Mouse (Mus musculus): ENCODE results near the gene Tmtc1.

DNA sequence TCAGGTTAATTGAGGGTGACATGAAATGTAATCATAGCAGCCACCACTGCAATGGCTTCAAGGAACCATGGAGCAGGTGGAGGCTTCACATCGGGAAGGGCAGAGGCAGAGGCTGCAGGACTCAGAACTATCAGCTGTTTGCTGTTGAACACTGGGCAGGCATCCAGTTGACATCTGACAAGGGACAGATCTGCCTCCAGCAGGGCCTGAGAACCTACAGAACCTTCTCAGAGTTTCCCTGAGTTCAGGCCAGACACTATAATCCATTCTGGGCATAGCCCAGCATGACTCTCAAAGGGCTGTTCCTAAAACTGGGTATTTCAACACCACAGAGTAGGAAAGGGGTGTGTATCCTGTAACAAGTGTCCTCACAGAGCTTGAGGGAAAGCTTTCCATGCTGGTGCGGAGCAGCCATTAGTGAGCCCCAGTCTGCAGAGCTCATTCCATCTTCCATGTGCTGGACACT, 23.8 kb upstream of the Tmtc1 start:
- no peak for TF ChIP-seq CTCF (IDR thresholded peaks at IDR 0.05)
- no peak for TF ChIP-seq EP300 (IDR thresholded peaks at IDR 0.05)

Measured in lung, postnatal 0 days (tissue).